Mouse (Mus musculus) ovary, postnatal 36 days (tissue): ENCODE data around the gene Idi1.
"Not testable (repeated sequence)": the region's sequence is repeated elsewhere in the genome, so short reads cannot be mapped to it uniquely, and the experiment has no call there.

Experiments used
- DNase-seq: peaks from one replicate; pipeline ENCODE4 v3.0.0; 2022; ENCODE audit warnings: low spot score, mixed read lengths

Idi1 gene

DNA sequence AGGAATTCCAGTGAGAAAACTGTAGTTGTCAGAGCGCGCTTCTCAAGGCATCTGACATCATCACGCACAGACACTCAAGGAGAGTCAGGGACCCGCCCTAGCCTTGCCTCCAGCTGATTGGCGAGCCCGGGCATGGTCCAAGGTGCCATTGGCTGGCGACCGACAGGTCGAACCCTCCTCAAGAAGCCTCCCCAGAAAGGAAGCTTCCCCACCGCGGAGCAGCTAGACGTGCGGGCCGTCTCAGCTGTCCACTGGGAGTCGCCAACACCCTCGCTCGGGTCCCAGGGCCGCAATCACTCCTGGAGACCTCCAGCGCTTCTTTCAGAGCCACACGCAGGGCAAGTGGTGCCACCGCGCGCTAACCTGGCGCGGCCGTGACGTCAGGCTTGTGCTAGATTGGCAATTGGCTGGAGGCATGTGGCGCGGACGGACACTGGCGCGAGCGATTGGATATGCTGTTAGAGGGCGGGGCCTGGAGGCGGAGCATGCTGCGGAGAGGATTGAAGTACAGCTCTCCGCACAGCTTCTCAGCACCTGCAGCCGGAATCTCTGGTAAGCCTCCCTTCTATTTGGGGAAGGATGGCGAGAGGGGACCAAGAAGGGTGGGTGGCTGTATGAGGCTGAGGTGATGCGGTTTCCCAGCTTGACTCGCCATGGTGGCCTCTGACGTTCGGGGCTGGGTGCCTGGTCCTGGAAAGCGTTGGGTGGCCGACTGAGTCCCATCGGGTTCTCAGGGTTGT lies at the start of gene Idi1:
Gene Idi1 (plus strand): TSS at position 57 of the 740 bp plus-strand sequence.
- peak; percentile 95 for DNase-seq

DNA sequence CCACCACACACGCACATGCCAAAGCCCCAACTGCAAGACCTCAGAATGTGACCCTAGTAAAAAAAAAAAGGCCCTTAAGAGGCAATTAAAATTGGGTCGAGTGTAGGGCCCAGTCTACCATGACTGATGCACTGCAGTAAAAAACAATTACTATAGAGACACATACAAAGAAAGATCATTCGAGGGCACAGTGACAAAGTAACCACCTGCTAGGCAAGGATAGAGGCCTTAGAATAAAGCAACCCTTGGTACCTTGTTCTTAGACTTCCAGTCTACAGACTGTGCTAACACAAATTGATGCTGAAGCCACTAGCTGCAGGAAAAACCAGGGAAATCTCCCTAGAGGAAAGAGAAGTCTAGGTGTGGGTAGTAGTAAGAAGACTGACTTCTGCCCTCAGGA lies 46.9 kb upstream of the Idi1 start:
- DNase-seq = no peak

DNA sequence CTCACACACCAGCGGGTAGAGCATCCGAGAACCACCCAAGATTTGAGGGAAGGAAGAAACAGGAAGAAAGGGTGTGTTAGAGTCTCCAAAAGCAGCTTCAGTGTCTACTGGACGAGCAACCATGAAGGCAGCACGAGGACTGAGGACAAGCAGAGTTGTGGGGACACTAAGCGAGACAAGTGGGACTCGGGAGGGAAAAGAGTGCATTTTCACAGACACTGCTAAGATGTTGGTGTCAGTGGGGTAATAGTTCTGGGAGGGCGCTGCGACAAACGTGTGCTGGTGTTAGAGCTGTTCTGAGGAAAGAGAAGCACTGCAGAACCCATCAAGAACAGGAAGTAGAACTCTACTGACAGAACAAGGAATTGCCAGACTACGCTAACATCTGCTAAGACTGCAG lies 46.2 kb upstream of the Idi1 start:
- no peak for DNase-seq

DNA sequence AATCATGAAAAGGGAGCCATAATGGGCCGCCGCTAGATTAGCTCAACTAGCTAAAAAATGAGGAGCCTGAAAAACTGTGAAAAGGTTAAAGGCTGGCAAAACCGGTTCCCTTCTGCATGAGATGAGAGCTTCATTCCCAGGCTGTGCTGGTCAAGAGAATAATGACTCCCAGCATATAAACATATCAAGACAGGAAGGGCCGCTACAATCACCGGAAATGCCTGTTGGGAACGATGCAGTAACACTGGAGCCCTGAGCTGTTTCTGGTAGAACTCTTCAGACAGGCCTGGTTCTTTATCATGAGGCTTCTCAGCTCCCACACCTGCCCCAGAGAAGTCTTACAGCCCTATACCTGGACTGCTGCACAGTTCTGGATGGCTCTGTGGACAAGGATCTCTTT lies 45.4 kb upstream of the Idi1 start:
- DNase-seq = no peak

DNA sequence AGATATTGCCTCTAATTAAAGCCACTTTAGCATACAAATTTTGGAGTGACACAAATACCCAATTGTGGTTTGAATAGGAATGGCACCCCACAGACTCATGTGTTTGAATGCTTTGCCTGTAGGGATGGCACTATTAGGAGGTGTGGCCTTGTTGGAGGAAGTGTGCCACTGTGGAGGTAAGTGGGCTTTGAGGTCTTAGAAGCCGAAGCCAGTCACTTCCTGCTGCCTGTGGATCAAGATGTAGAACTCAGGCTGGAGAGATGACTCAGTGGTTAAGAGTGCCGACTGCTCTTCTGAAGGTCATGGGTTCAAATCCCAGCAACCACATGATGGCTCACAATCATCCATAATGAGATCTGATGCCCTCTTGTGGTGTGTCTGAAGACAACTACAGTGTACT lies 44.4 kb upstream of the Idi1 start:
- no peak for DNase-seq

DNA sequence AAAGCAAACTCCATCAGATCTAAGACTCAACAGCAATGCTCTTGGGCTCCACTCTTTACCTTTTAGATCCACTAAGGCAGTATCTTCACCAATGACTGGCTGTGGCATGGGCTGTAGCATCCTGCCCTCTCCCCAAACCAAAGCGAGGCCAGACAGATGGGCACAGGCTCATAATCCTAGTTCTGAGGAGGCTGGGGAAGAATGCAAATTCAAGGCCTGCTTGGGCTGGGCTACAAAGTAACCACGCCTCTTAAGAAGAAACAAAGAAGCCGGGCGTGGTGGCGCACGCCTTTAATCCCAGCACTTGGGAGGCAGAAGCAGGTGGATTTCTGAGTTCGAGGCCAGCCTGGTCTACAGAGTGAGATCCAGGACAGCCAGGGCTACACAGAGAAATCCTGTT lies 43.5 kb upstream of the Idi1 start:
- not testable (repeated sequence) for DNase-seq

DNA sequence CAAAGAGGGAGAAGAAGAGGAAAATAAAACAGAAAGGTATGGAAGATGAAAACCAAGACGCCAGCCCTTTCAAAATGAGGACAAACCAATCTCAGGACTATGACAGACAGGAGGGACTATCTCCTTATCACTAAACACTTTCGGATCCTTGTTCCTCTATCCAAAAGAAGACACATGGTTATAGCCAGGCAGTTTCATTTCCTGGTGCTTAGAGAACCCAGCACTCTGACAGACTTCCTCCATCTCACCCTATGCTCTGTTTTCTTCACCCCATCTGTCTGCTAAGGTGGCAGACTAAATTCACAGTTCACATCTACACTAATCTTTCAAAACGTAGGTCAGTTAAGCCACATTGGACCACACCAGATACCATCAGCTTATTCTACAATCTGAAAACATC lies 43.0 kb upstream of the Idi1 start:
- no peak for DNase-seq

DNA sequence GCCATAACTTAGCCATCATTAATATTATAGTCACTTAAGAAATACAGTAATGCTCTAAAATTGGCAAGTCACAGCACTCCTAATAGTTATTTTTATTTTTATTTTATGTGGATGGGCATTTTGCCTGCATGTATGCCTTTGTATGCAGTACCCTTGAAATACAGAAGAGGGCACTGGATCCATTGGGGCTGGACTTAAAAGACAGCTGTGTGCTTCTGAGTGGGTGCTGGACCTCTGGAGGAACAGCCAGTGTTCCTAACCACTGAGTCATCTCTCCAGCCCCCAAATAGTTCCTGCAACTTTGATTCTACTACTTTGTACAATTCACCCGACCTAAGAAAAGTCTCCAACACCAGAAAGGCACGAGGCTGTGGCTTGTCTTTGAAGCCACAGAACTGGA lies 37.6 kb upstream of the Idi1 start:
- no peak for DNase-seq

DNA sequence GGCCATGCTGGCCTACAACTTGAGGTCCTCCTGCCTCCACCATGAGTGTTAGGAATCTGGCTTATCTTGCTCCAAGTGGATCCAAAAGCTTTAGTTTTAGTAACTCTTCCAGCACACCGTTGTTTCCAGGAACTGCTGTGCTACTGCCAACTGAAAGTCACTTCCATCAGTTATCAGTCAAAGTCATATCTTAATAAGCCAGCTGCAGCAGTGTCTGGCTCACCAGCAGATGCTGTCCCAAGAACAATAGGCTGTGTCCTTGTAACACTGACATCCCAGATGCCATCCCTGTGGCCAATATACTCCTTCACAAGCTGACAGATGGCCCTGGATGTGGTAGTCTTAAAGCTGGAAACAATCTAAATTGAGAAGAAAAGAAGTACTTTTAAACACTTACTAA lies 36.0 kb upstream of the Idi1 start:
- no peak for DNase-seq

DNA sequence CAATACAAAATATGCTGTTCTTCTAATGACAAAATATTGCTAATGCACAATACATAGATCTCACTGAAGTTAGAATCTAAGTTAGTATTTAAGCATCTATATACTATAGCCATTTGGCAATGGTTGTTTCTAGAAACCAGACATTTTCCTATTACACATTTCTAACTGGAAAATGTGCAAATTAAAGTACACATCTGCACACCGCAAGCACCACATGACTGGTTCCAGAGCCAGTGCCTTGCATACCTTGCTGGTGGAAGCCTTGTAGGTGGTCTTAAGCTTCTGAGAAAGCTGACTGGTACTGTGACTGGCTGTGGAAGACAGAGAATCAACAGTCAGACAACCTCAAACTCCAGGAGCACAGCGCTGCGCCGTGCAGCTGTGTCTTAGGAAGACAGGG lies 31.9 kb upstream of the Idi1 start:
- no peak for DNase-seq

DNA sequence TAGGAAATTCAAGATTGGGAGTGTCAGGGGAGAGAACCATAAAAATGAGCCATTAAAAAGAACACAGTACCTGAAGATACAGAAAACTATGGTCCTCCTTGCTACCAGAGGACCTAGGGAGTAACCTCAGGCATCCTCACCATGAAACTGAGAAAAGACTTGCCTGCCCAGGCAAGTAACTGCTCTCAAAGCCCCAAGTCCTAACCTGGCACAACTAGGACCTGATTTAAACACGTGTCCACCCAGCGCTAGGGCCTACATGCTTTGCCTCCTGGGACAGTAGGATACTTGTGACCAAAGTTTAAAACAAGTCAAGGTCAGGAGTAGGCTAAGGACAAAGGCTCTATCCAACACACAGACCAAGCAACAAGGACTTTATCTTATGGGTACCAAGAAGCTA lies 30.5 kb upstream of the Idi1 start:
- no peak for DNase-seq

DNA sequence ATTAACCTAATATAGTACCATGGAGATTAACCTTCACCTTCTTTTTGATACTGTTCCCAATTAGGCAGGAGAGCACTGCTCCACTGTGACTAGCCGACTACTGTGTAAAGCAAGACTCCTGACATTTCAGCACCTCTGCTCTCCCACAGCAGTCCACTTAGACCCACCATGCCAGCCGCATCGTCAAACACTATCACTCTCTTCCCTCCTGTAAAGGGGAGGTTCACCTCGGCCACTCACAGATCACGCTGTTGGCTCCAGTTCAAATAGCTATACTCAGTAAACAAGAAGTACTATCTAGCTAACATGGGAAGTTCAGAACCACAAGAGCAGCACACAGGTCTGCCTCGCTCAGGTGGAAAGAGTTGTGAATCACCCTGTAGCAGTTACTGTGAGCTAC lies 26.8 kb upstream of the Idi1 start:
- no peak for DNase-seq

DNA sequence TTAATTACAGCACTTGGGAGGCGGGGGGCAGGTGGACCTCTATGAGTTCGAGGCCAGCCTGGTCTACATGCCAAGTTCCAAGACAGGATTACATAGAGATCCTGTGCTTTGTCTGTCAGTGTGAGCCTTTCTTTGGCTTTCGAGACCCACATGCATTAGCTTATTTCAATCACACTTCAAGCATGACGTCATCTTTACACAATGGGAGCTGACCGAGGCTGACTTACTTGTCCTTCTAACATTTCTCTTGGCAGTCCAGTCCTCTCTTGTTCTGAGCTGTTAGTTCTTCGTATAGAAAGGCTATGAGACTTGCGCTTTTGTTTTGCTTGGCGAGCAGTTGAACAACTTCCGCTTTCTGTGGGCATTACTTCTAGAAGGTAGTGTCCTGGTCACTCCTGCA lies 24.4 kb upstream of the Idi1 start:
- DNase-seq = no peak

DNA sequence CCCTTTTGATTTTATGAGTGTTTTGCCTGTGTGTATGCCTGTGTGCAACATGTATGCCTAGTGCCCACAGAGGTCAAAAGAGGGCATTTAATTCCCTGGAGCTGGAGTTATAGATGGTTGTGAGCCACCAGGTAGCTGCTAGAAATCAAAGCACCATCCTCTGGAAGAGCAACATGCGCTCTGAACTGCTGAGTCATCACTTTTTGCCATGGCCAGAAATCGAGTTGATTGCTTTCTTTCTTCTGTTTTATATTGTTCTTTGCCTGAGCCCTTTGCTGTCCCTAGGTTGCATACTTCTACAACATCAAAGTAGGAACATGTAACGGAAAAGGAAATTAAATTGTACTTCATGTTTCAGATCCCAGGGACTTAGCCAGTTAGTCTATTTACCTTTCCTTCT lies 20.3 kb upstream of the Idi1 start:
- no peak for DNase-seq

DNA sequence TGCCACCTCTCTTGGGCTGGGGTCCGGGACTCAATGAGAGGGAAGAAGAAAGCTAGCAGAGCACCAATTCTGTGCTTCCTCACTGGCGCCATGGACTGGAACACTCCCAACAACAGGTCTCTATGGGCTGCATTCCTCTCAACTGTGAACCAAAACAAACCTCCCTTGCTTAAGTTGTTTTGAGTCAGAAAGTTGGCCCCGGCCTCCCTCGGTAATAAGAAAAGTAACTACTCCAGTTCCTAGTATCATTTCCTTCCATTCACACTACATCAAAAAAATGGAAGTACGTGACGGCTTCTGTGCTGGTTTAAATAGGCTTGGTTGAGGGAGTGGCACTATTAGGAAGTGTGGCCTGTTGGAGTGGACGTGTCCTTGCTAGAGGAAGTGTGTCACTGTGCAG lies 18.7 kb upstream of the Idi1 start:
- peak; percentile 7 for DNase-seq

DNA sequence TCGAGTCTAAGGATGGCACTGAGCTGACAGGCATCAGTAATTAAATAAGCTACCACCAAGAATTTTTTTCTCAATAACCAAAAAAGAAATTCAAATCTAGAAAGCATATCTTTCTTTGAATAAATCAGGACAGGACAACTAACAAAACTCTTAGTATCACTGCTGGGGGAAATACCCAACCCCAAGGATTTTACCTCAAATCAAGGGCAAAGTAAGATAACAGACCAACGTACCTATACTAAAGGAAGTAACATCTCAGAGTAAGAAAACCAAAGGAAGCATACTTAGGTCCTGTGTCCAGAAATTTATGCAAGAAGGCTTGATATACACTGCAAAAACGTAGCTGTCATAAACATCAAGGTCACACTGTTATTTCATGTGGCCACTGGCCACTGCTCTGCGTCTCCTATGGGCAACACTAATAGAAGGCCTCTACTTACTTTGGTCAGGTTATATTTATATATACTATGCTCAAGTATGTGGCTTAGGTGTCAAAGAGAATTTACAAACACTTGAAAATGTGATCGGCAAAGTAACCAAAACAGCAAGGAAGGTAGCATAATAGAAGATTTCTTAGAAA lies 15.6 kb upstream of the Idi1 start:
- no peak for DNase-seq

DNA sequence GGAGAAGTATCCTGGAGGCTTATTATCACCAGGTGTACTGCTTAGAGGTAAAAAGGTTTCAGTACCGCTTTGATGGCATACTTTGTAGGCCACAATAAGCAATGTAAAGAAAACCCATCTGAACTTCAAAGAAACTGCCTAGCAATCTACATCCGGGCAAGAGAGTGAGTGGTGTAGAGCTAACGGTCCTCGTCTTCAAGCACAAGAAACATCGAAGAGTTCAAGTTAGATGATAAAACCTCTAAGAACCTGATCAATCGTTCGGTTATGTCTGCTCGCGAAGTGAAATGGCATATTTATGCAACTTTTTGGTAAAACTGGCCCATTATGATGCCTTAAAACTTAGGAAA lies 15.2 kb upstream of the Idi1 start:
- no peak for DNase-seq

DNA sequence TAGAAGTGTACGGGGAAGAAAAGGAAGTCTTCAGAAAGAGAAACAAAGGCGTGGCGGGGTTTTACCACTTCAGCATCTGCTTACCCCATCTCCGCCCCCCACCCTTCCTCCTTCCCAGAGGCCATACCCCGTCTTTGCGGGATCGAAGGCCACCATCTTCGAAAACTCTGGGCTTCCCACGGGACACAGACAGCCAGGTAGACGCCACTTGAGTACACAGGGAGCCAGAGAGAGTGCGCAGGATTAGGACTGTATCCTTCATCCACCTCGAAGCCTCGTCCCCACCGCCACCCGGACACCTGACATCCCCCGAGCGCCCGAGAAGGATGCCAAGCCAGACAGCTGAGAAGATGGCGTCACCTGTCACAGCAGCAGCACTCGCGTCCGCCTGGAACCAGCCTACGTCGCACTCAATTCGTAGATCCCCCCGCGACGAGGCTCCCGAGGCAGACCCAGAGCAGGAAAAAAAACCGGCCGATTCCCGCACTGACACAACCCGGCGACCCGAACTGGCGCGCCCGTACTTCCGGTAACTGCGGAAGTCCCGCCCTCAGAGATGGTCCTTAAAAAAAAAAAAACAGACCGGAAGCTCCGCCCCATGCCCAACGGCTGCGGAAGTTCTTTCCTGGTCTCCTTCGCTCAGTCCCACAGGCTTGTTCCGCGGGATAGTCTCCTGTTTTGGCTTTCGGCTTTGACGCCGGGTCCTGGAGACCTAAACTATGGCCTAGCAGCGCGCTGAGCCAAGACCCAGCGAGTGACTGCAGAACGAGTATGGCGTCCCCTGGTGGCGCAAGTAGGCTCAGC lies 14.6 kb upstream of the Idi1 start:
- peak; percentile 84 for DNase-seq

DNA sequence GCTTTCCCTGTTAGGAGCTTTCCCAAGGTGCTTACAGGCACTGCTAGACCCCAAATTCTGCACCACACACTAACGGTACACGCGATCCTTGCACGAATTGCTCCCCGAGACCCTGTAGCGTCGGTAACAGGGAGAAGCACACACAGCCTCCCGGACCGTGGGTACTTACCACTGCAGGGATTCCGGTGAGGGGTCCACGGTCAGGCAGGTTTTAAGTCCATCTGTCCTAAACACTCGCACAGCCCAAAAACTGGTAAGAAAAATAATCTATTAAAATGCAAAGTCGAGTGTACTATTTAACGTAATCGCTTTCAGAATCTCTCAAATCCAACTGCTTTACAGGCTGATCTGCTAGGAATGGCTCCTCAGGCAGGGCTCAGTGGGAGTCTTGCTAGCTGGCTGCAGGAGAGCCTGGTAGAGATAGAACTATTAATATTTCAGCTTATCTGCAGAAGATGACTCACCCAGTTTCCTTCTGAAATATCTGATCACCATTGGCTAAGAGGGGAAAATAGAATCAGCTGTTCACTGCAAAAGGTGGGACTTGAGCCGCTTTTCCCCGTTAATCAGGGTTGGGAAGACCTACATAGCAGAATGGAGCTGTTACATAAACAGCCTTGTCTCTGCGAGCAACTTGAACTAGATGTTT lies 13.9 kb upstream of the Idi1 start, which contains the start of gene Wdr37:
Gene Wdr37 (minus strand): TSS at position 596 of the 649 bp plus-strand sequence.
- DNase-seq = peak; percentile 24

DNA sequence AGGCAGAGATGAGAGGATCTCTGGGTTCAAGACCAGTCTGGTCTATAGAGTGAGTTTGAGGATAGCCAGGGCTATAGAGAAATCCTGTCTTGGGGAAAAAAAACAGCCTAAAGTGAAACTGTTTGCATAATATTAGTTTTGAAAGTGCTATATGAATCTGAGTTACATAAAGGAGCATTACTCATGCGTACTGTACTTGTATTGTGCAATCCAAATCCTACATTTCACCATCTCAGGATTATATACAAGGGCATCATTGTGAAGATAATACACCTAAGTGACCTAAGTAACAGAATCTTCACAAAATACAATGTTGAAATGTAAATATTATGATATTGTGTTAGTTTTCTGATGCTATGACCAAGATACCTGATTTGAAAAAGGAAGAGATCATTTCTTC lies 11.5 kb upstream of the Idi1 start:
- no peak for DNase-seq

DNA sequence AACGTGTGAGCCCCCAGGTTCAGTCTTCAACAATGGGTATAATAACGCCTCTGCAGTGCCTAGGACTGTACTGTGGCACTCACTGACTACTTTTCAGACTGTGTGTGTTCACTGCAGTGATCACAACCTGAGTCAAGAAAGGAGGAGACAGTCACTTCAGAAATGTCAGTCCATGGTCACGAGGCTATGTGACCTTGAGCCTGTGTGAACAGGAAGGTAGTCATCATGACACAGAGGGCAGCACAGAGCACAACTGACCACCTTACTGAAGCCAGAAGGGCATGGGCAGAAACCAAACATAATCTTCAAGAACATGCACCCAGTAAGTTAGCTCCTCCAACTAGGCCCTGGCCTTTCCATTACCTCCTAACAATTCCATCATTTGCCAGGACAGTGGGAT lies 3.7 kb upstream of the Idi1 start:
- no peak for DNase-seq

DNA sequence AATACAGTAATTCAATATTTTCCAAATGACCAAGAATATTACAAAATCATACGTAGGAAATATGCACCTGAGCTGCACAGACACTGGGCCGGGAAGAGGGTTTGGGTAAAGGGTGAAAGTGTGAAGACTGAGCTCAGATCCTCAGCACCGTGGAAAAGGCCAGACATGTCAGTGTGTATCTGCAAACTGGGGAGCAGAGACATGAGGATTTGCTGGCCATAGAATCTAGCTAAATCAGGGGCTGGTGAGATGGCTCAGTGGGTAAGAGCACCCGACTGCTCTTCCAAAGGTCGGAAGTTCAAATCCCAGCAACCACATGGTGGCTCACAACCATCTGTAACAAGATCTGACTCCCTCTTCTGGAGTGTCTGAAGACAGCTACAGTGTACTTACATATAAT lies 1.4 kb upstream of the Idi1 start:
- DNase-seq = not testable (repeated sequence)

DNA sequence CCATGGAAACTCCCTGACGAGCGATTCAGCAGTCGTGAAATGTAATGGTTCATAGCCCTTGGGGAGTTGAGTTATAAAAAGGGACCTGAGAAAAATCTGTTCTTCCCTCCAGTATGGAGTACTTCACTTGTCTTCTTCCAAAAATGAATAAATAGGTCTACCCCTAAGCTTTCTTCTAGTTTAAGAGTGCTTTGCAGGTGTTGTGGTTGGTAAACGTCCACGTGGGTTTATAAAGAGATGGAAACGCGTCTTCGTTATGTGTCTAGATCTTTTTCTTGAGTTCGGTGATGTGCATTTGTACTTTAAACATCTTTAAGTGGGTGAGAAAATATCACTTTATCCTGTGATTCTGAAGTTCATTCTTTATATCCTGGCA lies 872 bp downstream of the Idi1 start:
- no peak for DNase-seq
